Mouse (Mus musculus) heart, postnatal 14 days (tissue): ENCODE measurements around the gene Slc9a5. TPM values are rescaled to one million over a fixed set of nuclear protein-coding genes. Genes with fewer than 3 reads are reported as not detected.

ENCODE experiments used
- DNase-seq, 2 experiments: peaks; one replicate each; pipeline ENCODE4 v3.0.0; 2021 to 2022
- intact Hi-C: fragments of 180-260 bp; cut with DNase I; formaldehyde crosslinking; loops from one replicate; pipeline ENCODE4 v1.15.1; 2025
- microRNA-seq, 2 experiments: library from miRNA; unstranded; fragments of <30 nt; microRNA quantifications; one replicate each; pipeline ENCODE4 v1.2.0; 2021 to 2022
- total RNA-seq, 2 experiments: library from RNA; stranded (reverse); gene quantifications; 2 replicates each; pipeline ENCODE4 v1.2.3; 2021

Slc9a5 gene
- total RNA-seq, 2 experiments from 2014 or later: 0.83 to 0.86 TPM

DNA sequence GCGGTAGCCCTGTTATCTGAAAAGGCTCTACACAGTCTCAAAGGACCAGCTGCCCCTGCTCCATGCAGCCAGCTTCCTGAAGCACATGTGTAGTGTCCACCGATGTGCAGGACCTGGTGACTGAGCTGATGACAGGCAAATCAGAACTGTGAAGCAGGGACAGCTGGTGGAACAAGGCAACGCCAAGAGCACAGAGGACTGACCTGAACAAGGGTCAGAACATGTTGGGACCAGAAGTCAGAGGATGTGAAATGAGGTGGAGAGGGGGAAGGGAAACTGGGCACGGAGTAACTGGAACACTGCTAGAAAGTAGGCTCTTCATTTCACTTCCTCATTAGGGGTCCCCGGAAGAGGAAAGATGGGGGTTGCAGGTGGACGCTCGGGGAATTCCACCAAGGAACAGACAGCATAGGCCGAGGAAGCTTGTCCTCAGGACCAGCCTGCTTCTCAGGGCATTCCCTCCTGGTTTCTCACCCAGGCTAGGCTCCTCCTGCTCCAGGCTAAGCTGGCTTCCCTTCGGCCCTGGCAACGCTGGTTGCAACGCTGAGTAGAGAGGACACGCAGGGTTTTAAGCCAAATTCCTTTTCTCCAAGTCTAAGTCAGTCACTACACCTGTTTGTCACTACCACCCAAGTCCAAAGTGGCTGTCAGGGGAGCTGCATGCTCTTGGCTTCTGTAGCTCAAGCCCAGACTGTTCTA, 44.6 kb downstream of the Slc9a5 start:
- DNase-seq: peak; percentile 31 to 40

DNA sequence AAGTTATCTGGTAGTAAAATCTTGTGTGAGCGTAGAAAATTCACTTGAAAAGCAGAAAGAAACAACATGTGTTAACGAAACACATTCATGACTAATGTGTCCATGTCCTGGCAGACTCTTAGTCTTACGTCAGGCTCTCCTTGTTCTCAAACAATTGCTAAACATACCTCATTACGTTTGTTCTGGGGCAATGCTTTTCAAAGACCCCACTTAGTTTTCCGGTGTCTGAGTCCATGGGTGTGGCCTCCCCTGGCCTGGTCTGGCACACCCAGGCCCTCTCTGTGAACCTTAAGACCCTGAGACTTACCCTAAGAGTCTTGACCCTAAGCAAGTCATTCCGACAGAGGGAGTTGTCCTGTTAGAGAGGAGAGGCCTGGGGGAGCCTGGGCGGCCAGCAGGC, 45.3 kb downstream of the Slc9a5 start:
- intact Hi-C loops: no loop called here
- no peak for DNase-seq

More for the DNA sequence above, 44.6 kb downstream of the Slc9a5 start:
- intact Hi-C loops: no loop called here

DNA sequence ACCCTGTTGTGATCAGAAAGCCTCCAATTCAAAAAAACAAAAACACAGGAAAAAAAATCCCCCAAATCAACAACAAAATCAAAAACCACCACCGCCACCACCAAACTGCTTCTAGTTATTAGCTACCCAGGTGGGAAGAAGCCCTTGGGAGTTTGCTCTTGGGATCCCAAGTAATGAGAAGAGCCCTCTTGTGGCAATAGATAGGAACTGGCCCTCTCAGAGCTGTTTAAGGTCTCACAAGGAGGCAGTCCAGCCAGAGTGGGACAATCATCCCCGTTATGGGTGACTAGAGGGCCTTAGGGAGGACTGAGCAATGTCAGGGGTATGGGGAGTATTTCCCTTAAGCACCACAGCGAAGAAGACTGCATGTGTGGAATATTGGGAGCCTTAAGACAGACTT, 49.1 kb downstream of the Slc9a5 start:
- DNase-seq: peak in 1 of 2 experiments; percentile 63
- intact Hi-C loops: loop anchor here (2.0 kb wide), 1 partner anchor 39 kb away; no protein-coding TSS in a partner anchor

DNA sequence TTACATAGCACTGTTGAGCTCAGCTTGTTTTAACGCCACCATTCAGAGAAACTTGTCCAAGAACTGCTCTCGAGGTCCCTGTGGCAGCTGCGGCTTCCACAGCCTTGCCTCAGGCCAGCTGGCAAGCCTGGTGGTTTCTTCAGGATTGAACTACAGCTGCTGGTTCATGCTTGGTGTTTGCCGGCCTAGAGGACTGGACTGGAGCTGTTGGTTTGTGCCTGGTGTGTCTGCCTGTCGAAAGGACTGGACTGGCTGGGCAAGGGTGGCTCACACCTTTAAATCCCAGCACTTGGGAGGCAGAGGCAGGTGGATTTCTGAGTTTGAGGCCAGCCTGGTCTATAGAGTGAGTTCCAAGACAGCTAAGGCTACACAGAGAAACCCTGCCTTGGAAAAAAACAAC, 51.4 kb downstream of the Slc9a5 start:
- DNase-seq: no peak
- intact Hi-C loops: no loop called here

DNA sequence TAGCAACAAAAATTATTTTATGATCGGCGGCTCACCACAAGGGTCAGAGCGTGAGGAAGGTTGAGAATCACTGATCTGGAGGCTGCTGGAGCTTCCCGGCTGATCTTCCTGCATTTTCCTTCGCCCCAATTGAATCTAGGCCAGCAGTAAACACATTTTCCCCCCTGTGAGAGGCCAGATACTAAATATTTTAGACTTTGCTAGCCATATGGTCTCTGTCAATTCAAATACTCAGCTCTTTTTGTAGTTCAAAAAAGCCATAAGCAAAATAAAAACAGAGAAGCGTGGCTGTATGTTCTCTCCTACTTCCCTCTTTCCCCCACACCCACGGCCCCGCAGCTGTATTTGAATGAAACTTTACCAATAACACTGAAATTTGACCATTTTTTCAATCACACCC, 54.8 kb downstream of the Slc9a5 start:
- intact Hi-C loops: no loop called here

DNA sequence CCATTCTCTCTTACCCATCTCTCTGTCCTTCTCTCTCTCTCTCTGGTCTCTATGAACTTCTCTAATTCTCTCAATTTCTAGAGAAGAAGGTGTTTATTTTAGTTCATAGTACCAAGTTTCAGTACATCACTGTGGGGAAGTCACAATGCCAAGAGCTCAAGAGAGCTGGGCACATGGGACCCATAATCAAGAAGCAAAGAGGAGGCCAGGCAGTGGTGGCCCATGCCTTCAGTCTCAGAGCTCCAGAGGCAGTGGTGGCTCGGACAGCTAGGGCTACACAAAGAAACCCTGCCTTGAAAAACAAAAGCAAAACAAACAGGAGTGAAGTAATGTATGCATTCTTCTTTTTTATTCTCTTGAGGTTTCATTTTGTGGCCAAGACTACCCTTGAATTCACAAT, 55.9 kb downstream of the Slc9a5 start:
- intact Hi-C loops: no loop called here
- no peak for DNase-seq

More for the DNA sequence above, 54.8 kb downstream of the Slc9a5 start:
- no peak for DNase-seq

DNA sequence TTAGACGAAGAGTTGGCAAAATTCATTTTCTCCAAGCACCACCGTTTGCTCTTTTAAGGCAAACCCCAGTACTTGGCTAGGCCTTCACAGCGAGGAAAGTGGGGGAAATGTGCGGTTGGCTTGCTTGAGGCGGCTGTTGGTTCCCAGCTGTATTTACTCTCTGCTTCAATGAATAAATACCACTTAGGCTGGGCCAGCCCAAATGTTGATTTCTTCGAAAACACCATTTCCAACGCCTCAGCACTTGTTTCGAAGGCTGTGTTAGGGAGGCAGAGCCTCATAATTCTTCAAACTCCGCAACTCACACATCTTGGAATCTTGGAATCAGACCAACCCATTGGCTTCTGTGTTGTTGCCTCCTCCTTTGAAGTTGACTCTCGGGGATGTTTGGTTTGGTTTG, 57.8 kb downstream of the Slc9a5 start:
- intact Hi-C loops: no loop called here
- no peak for DNase-seq

DNA sequence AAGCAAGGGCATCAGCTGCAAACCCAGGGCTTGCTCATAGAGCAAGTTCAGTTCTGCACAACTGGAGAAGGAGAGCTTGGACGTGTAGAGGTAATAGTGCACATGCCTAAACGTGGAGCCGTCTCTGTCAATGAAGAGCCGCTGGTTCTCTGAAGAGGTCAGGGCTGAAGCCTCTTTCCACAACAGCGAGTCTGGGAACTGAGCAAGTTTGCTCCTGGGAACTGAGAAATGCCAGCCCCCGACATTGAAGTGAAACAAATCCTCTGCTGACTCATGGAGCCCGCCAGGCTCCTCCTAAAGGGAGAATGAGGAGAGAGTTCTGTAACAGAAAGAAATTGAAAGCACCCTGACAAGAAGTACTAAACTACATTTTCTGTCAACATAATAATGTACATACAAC, 59.7 kb downstream of the Slc9a5 start:
- intact Hi-C loops: no loop called here
- DNase-seq: no peak

DNA sequence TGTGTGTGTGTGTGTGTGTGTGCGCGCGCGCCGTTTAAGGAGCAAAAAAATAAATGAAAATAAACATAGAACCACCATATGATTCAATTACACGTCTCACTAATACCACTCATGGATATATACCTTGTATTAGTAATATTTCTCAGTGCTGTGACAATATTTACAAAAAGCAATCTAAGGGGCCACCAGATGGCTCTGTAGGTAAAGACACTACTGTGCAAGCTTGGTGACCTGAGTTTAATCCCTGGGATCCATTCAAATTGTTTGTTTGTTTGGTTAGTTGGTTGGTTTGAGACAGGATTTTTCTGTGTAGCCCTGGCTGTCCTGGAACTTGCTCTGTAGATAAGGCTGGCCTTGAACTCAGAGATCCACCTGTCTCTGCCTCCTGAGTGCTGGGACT, 61.3 kb downstream of the Slc9a5 start:
- intact Hi-C loops: loop anchor here (5.0 kb wide), 1 partner anchor 67 kb away; no protein-coding TSS in a partner anchor
- no peak for DNase-seq

DNA sequence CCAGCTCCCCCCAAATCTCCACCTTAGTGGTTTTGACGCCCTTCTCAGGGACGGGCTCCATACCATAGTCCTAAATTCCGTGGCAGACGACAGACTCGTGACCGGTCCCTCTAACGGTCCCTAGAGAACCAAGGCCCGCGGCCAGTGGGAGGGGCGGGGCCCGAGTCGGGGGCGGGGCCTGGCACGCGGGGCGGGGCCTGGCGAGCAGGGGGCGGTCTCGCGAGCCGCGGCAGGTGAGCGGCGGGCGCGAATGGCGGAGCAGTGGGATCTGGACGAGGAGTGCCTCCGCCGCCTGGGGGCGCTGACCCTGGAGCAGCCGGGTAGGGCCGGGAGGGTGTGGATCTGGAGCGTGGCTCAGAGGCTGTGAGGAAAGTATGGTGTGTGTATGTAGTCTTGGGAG, 64.7 kb downstream of the Slc9a5 start, which contains the start of the genes Kctd19 and Lrrc36:
Gene Kctd19, minus strand, starts transcription at position 112 of the 400 bp plus-strand sequence.
Gene Lrrc36, plus strand, starts transcription at position 181 of the 400 bp plus-strand sequence.
- peak; percentile 62 to 68 for DNase-seq

DNA sequence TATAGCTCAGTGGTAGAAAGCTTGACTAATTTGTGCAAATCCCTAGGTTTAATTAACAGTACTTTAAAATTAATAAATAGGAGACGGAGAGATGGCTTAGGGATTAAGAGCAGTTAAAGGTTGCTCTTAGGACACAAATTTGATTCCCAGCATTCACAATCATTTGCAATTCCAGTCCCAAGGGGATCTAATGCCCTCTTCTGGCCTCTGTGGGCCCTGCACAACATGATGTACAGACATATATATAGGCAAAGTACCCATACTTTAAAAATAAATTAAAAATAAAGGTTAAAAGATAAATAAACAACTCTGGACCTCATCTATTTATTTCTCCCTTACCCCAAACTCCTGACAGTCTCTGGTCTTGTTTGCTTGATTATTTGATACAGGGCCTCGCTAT, 70.3 kb downstream of the Slc9a5 start:
- DNase-seq: no peak
- intact Hi-C loops: no loop called here

More for the DNA sequence above, 64.7 kb downstream of the Slc9a5 start, which contains the start of the genes Kctd19 and Lrrc36:
- intact Hi-C loops: loop anchor here (5.0 kb wide), 1 partner anchor 64 kb away; no protein-coding TSS in a partner anchor

Small RNAs within 50 kb of the gene (microRNA-seq; reads per million reads assigned to microRNA genes)
- gene Gm27320 (0 reads per million in 2 experiments), gene Mir328 (1,532 to 10,548 reads per million in 2 experiments)

Other genes with a start within 250 kb of the Slc9a5 start
- not detected for gene Ces4a, start 217.0 kb upstream of the Slc9a5 start, total RNA-seq
- 10 to 100 TPM; 24.4 to 27.9 TPM for gene Cbfb, start 178.2 kb upstream of the Slc9a5 start, total RNA-seq
- 10 to 100 TPM; 16.7 to 22.0 TPM for gene D230025D16Rik, start 123.7 kb upstream of the Slc9a5 start, total RNA-seq
- 1 to 10 TPM; 5.1 to 5.6 TPM for gene B3gnt9, start 93.7 kb upstream of the Slc9a5 start, total RNA-seq
- gene Tradd, start 84.2 kb upstream of the Slc9a5 start, total RNA-seq: 1 to 10 TPM; 6.3 to 7.2 TPM
- 1 to 10 TPM; 2.4 to 3.1 TPM for gene Fbxl8, start 84.2 kb upstream of the Slc9a5 start, total RNA-seq
- under 1 TPM; 0.73 to 0.96 TPM for gene Hsf4, start 79.0 kb upstream of the Slc9a5 start, total RNA-seq
- gene Nol3, start 72.7 kb upstream of the Slc9a5 start, total RNA-seq: 10 to 100 TPM; 17.9 to 19.0 TPM
- gene 4931428F04Rik, start 59.0 kb upstream of the Slc9a5 start, total RNA-seq: 1 to 10 TPM; 1.5 to 3.2 TPM
- 1 to 10 TPM; 8.5 to 8.6 TPM for gene Exoc3l, start 52.7 kb upstream of the Slc9a5 start, total RNA-seq
- gene E2f4, start 51.2 kb upstream of the Slc9a5 start, total RNA-seq: 10 to 100 TPM; 21.9 to 24.8 TPM
- gene Elmo3, start 43.2 kb upstream of the Slc9a5 start, total RNA-seq: 1 to 10 TPM in 1 of 2 experiments, under 1 TPM in 1; 0.86 to 1.2 TPM
- 1 to 10 TPM; 1.7 to 1.9 TPM for gene Lrrc29, start 22.6 kb upstream of the Slc9a5 start, total RNA-seq
- gene Tmem208, start 22.5 kb upstream of the Slc9a5 start, total RNA-seq: 10 to 100 TPM; 23.3 to 29.6 TPM
- 1 to 10 TPM; 9.2 to 9.4 TPM for gene Fhod1, start 890 bp upstream of the Slc9a5 start, total RNA-seq
- not detected for gene Plekhg4, start 24.4 kb downstream of the Slc9a5 start, total RNA-seq
- gene Kctd19, start 64.7 kb downstream of the Slc9a5 start, total RNA-seq: not detected
- gene Lrrc36, start 64.7 kb downstream of the Slc9a5 start, total RNA-seq: under 1 TPM; 0.68 to 0.86 TPM
- 10 to 100 TPM; 47.7 to 50.1 TPM for gene Tppp3, start 122.7 kb downstream of the Slc9a5 start, total RNA-seq
- 10 to 100 TPM; 14.9 to 16.3 TPM for gene Zdhhc1, start 148.1 kb downstream of the Slc9a5 start, total RNA-seq
- 1 to 10 TPM in 1 of 2 experiments, under 1 TPM in 1; 0.53 to 1.0 TPM for gene Hsd11b2, start 169.9 kb downstream of the Slc9a5 start, total RNA-seq
- 10 to 100 TPM; 57.2 to 57.8 TPM for gene Atp6v0d1, start 217.2 kb downstream of the Slc9a5 start, total RNA-seq